Comparison of ENCODE assay signal across 30 mouse cellular contexts in the genomic region with DNA sequence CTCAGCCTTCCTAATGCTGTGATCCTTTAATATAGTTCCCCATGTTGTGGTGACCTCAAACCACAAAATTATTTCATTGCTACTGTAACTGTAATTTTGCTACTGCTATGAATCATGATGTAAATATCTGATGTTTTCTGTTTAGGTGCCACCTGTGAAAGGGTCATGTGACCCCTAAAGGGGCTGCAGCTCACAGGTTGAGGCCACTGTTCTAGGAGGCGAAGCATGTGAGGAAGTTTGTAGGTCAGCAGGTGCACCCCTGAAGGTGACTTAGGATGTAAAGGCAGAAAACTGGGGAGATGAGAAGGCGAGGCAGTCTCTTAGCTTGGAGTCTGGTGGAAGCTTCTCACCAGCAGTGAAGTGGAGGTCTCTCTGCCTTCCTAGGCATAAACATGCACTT.
"Had no signal": no experiment of that assay in that cellular context is flagged by ENCODE, and none has a peak within 500 bp of the region (broad histone marks: within the 10 kb centered on the region; RNA-seq: fewer than 3 reads in every experiment).

No protein-coding gene starts in this region.

- H3K36me3 ChIP-seq: limb, embryonic 10.5 days; limb, embryonic 12.5 days; limb, embryonic 13.5 days; limb, embryonic 15.5 days; liver, embryonic 12.5 days; liver, embryonic 13.5 days; liver, embryonic 15.5 days; lung, embryonic 15.5 days; midbrain, embryonic 10.5 days; midbrain, embryonic 12.5 days; midbrain, embryonic 13.5 days; midbrain, embryonic 15.5 days had no signal

- H3K4me2 ChIP-seq: limb, embryonic 12.5 days; limb, embryonic 13.5 days; limb, embryonic 15.5 days; liver, embryonic 11.5 days; liver, embryonic 12.5 days; liver, embryonic 13.5 days; liver, embryonic 15.5 days; lung, embryonic 14.5 days; lung, embryonic 15.5 days; midbrain, embryonic 11.5 days; midbrain, embryonic 12.5 days; midbrain, embryonic 13.5 days; midbrain, embryonic 15.5 days had no signal

- H3K9ac ChIP-seq: limb, embryonic 12.5 days; limb, embryonic 13.5 days; limb, embryonic 15.5 days; liver, embryonic 12.5 days; liver, embryonic 13.5 days; liver, embryonic 14.5 days; liver, embryonic 15.5 days; liver, postnatal 0 days; lung, embryonic 14.5 days; lung, embryonic 15.5 days; midbrain, embryonic 12.5 days; midbrain, embryonic 13.5 days; midbrain, embryonic 15.5 days had no signal

- H3K9me3 ChIP-seq: limb, embryonic 10.5 days; limb, embryonic 12.5 days; limb, embryonic 13.5 days; limb, embryonic 15.5 days; liver, embryonic 12.5 days; liver, embryonic 13.5 days; liver, embryonic 15.5 days; lung, embryonic 15.5 days; midbrain, embryonic 10.5 days; midbrain, embryonic 12.5 days; midbrain, embryonic 13.5 days; midbrain, embryonic 15.5 days had no signal

- DNase-seq: left cerebral cortex, postnatal 4 days; liver; liver, embryonic 13.5 days; liver, postnatal 0 days; lung, adult 18-20 months; lung, adult 2 months; lung, embryonic 14.5 days; lung, postnatal 10 days; lung, postnatal 14 days; lung, postnatal 36 days; lung, postnatal 4 days; midbrain, embryonic 14.5 days had no signal

- H3K4me3 ChIP-seq: limb, embryonic 10.5 days; limb, embryonic 12.5 days; limb, embryonic 13.5 days; limb, embryonic 15.5 days; liver, embryonic 12.5 days; liver, embryonic 13.5 days; liver, embryonic 15.5 days; lung, embryonic 15.5 days; megakaryocyte, embryonic 14.5 days; midbrain, embryonic 10.5 days; midbrain, embryonic 12.5 days; midbrain, embryonic 13.5 days; midbrain, embryonic 15.5 days had no signal

- H3K4me1 ChIP-seq: limb, embryonic 10.5 days; limb, embryonic 12.5 days; limb, embryonic 13.5 days; limb, embryonic 15.5 days; liver, embryonic 12.5 days; liver, embryonic 13.5 days; liver, embryonic 15.5 days; lung, embryonic 15.5 days; megakaryocyte, embryonic 14.5 days; midbrain, embryonic 10.5 days; midbrain, embryonic 12.5 days; midbrain, embryonic 13.5 days; midbrain, embryonic 15.5 days had no signal

- ATAC-seq: liver, embryonic 12.5 days; liver, postnatal 0 days; lung, postnatal 0 days; midbrain, embryonic 13.5 days; midbrain, embryonic 15.5 days; midbrain, embryonic 16.5 days had no signal

- H3K27ac ChIP-seq: limb, embryonic 10.5 days; limb, embryonic 12.5 days; limb, embryonic 13.5 days; limb, embryonic 15.5 days; liver, embryonic 12.5 days; liver, embryonic 13.5 days; liver, embryonic 14.5 days; liver, embryonic 15.5 days; lung, embryonic 15.5 days; macrophage; midbrain, embryonic 10.5 days; midbrain, embryonic 12.5 days; midbrain, embryonic 13.5 days; midbrain, embryonic 15.5 days had no signal

- H3K27me3 ChIP-seq: limb, embryonic 12.5 days; limb, embryonic 13.5 days; limb, embryonic 15.5 days; liver, embryonic 12.5 days; liver, embryonic 13.5 days; liver, embryonic 15.5 days; lung, embryonic 15.5 days; midbrain, embryonic 12.5 days; midbrain, embryonic 13.5 days; midbrain, embryonic 15.5 days had no signal
